Comparison of ENCODE assay signal across 8 mouse cellular contexts in the genomic region with DNA sequence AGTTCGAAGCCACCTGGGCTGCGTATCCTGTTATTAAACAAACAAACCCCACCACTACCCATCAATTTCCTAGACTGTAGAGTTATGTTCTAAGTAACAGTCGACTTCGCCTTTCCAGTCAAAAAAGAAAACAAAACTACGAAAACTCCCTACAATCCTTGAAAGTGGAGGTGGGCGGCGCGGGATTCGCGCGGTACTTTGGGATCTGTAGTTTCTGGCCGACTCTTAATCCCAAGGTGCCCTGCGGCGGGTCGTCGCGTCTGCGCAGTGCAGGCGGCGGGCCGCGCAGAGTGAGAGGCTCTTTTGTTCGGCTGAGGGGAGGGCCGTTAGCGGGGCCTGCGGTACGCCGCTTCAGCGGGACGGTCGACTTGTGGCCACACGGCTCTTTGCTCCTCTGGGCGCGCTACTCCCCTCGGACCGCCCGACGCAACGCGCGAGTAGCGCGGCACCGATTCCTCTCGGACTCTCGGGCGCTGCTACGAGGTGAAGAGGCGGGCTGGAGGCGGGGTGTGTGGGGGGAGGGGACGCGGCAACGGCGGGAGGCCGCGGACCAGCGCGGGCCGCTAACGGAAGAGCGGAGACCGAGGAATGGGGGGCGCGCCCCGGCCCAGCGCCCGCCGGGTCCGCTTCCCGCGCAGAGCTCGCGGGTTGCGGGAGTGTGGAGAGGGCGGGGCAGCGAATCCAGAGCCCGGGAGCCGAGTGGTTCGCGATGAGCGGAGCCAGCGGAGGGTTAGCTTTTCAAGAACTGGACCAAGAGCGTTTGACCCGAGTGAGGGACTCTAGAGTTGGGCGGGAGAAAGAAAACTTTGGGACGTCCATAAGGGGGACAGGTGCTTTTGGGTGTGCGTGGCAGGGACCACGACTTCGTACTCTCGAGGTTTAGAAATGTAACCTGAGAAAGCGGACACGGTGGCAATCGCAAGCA. TPM values are rescaled to one million over a fixed set of nuclear protein-coding genes. Genes with fewer than 3 reads are reported as not detected.
DNase-seq lines count a peak whose midpoint lies in the region; ATAC-seq and TF ChIP-seq lines count a peak whose summit lies in the region.

TSS of gene Cbx1 (plus strand) at position 257 of the 925 bp plus-strand sequence.

- TF ChIP-seq EP300 in CH12.LX (IDR thresholded peaks at IDR 0.05; ENCODE audit: low read length) = no peak
- no peak for TF ChIP-seq EP300 in heart, postnatal 0 days (IDR thresholded peaks at IDR 0.05; ENCODE audit: low read depth)

- no peaks in the 10 kb centered on the region for H3K9me3 ChIP-seq in CH12.LX (replicated peaks; ENCODE audit: low read length)
- no peaks in the 10 kb centered on the region for H3K9me3 ChIP-seq in forebrain, embryonic 12.5 days
- no peaks in the 10 kb centered on the region for H3K9me3 ChIP-seq in heart, postnatal 0 days (replicated peaks; ENCODE audit: control insufficient read depth, low read length)
- H3K9me3 ChIP-seq in liver, embryonic 16.5 days (replicated peaks; ENCODE audit: control insufficient read depth, low read length) = no peaks in the 10 kb centered on the region
- no peaks in the 10 kb centered on the region for H3K9me3 ChIP-seq in neural tube, embryonic 13.5 days

- in situ Hi-C loops in CH12.LX (cut with MboI; ENCODE audit: low pct_ligation_motif_present, low pct_unique_long_range_greater_than_20kb, low sequenced_read_pairs) = no loop called here

- no peak for TF ChIP-seq RAD21 in CH12.LX (IDR thresholded peaks at IDR 0.05; ENCODE audit: low read depth, low read length)

- peaks cover 0 to 44% of the 10 kb centered on the region in 2 experiments; a peak in 3 of 4 replicates for H3K4me1 ChIP-seq in CH12.LX (ENCODE audit: control insufficient read depth in 1 of 2, insufficient read depth in 2 of 2)
- H3K4me1 ChIP-seq in forebrain, embryonic 12.5 days = peaks cover 34% of the 10 kb centered on the region
- peaks cover 16% of the 10 kb centered on the region for H3K4me1 ChIP-seq in heart, postnatal 0 days (ENCODE audit: control insufficient read depth, insufficient read depth)
- H3K4me1 ChIP-seq in liver, embryonic 16.5 days (ENCODE audit: control insufficient read depth, low read depth, low read length) = peaks cover 9% of the 10 kb centered on the region
- H3K4me1 ChIP-seq in neural tube, embryonic 13.5 days (replicated peaks) = peaks cover 50% of the 10 kb centered on the region
- peaks cover 7% of the 10 kb centered on the region for H3K4me1 ChIP-seq in testis, adult 2 months (ENCODE audit: control insufficient read depth, insufficient read depth, low read length)

- peak within 1 kb of the TSS; percentile 88 for H3K9ac ChIP-seq in CH12.LX (ENCODE audit: insufficient read depth, low read depth)
- H3K9ac ChIP-seq in forebrain, embryonic 12.5 days = peak within 1 kb of the TSS; percentile 97
- peak within 1 kb of the TSS; percentile 83 for H3K9ac ChIP-seq in heart, postnatal 0 days (replicated peaks; ENCODE audit: low read depth, low read length)
- peak within 1 kb of the TSS; percentile 96 for H3K9ac ChIP-seq in liver, embryonic 16.5 days (ENCODE audit: low read depth, low read length)
- peak within 1 kb of the TSS; percentile 89 for H3K9ac ChIP-seq in neural tube, embryonic 13.5 days

- peaks cover 49% of the 10 kb centered on the region for H3K79me2 ChIP-seq in CH12.LX (replicated peaks; ENCODE audit: control insufficient read depth, extremely low read depth, insufficient read depth, poor library complexity, severe bottlenecking)

- dilution Hi-C loops in CH12.LX (cut with MboI; ENCODE audit: extremely low pct_ligation_motif_present, extremely low pct_unique_long_range_greater_than_20kb, low sequenced_read_pairs) = no loop called here

- peak within 1 kb of the TSS; percentile 91 for H3K27ac ChIP-seq in CH12.LX (ENCODE audit: insufficient read depth, low read depth)
- H3K27ac ChIP-seq in forebrain, embryonic 12.5 days = peak within 1 kb of the TSS; percentile 99
- peak within 1 kb of the TSS; percentile 90 for H3K27ac ChIP-seq in heart, postnatal 0 days (ENCODE audit: low read depth)
- H3K27ac ChIP-seq in liver, embryonic 16.5 days (ENCODE audit: low read length) = peak within 1 kb of the TSS; percentile 95
- H3K27ac ChIP-seq in neural tube, embryonic 13.5 days (replicated peaks) = peak within 1 kb of the TSS; percentile 94
- peak within 1 kb of the TSS; percentile 100 for H3K27ac ChIP-seq in testis, adult 2 months (ENCODE audit: control insufficient read depth, insufficient read depth, low read depth, low read length)

- DNase-seq in CH12.LX (ENCODE audit: extremely low read depth) = peak; percentile 93
- peak; percentile 80 for DNase-seq in c-Kit-positive CD71-positive TER-119-negative erythroid progenitor cells, embryonic 14.5 days (ENCODE audit: low read depth)
- peak; percentile 89 for DNase-seq in heart, postnatal 0 days (ENCODE audit: low spot score)
- DNase-seq in kidney, postnatal 4 days = peak; percentile 93 to 96

- peak within 1 kb of the TSS; percentile 98 for H3K4me2 ChIP-seq in CH12.LX (ENCODE audit: insufficient read depth, low read depth, poor library complexity, severe bottlenecking)
- H3K4me2 ChIP-seq in forebrain, embryonic 12.5 days = peak within 1 kb of the TSS; percentile 94
- H3K4me2 ChIP-seq in heart, postnatal 0 days (ENCODE audit: low read depth, low read length) = peak within 1 kb of the TSS; percentile 89
- peak within 1 kb of the TSS; percentile 72 for H3K4me2 ChIP-seq in liver, embryonic 16.5 days (ENCODE audit: low read depth, low read length)
- peak within 1 kb of the TSS; percentile 82 for H3K4me2 ChIP-seq in neural tube, embryonic 13.5 days

- TF ChIP-seq CTCF in CH12.LX (conservative IDR thresholded peaks at IDR 0.05 in 1 of 2, IDR thresholded peaks at IDR 0.05 in 1 of 2; ENCODE audit: low read depth in 2 of 2, low read length in 2 of 2) = no peak
- TF ChIP-seq CTCF in heart, postnatal 0 days (IDR thresholded peaks at IDR 0.05; ENCODE audit: low read depth) = no peak
- no peak for TF ChIP-seq CTCF in testis, adult 2 months (IDR thresholded peaks at IDR 0.05; ENCODE audit: control insufficient read depth, insufficient read depth, insufficient replicate concordance, low read depth, low read length)

- ATAC-seq in forebrain, embryonic 12.5 days (ENCODE audit: low FRiP score) = peak; percentile 99
- peak; percentile 99 for ATAC-seq in heart, postnatal 0 days (ENCODE audit: insufficient read depth, low read depth)
- peak; percentile 97 for ATAC-seq in liver, embryonic 16.5 days (ENCODE audit: low read depth)
- peak; percentile 97 for ATAC-seq in neural tube, embryonic 13.5 days (ENCODE audit: low read depth)

- H3K4me3 ChIP-seq in CH12.LX (replicated peaks in 1 of 3; ENCODE audit: low read depth in 2 of 3, low read length in 2 of 3, poor library complexity in 1 of 3) = peak within 1 kb of the TSS; percentile 83 to 95 (median 83)
- peak within 1 kb of the TSS; percentile 97 for H3K4me3 ChIP-seq in forebrain, embryonic 12.5 days (replicated peaks)
- H3K4me3 ChIP-seq in heart, postnatal 0 days (ENCODE audit: low read depth, low read length) = peak within 1 kb of the TSS; percentile 98
- peak within 1 kb of the TSS; percentile 94 for H3K4me3 ChIP-seq in liver, embryonic 16.5 days (ENCODE audit: low read depth, low read length)
- peak within 1 kb of the TSS; percentile 94 for H3K4me3 ChIP-seq in neural tube, embryonic 13.5 days
- H3K4me3 ChIP-seq in testis, adult 2 months (ENCODE audit: control insufficient read depth, low read depth, low read length) = peak within 1 kb of the TSS; percentile 100

- no peaks in the 10 kb centered on the region for H3K27me3 ChIP-seq in CH12.LX (replicated peaks)
- H3K27me3 ChIP-seq in forebrain, embryonic 12.5 days = no peaks in the 10 kb centered on the region
- H3K27me3 ChIP-seq in heart, postnatal 0 days (ENCODE audit: control insufficient read depth, insufficient read depth, low read length) = no peaks in the 10 kb centered on the region
- no peaks in the 10 kb centered on the region for H3K27me3 ChIP-seq in liver, embryonic 16.5 days (ENCODE audit: control insufficient read depth, insufficient read depth, low read depth, low read length)
- no peaks in the 10 kb centered on the region for H3K27me3 ChIP-seq in neural tube, embryonic 13.5 days
- H3K27me3 ChIP-seq in testis, adult 2 months (ENCODE audit: control insufficient read depth, insufficient read depth, low read length) = no peaks in the 10 kb centered on the region

- peaks cover 0 to 22% of the 10 kb centered on the region in 2 experiments for H3K36me3 ChIP-seq in CH12.LX (replicated peaks in 1 of 2; ENCODE audit: control insufficient read depth in 1 of 2, insufficient read depth in 1 of 2, low read length in 1 of 2)
- H3K36me3 ChIP-seq in forebrain, embryonic 12.5 days (replicated peaks) = peaks cover 7% of the 10 kb centered on the region; the same call in 1 of the 2 replicates
- H3K36me3 ChIP-seq in heart, postnatal 0 days (replicated peaks; ENCODE audit: control insufficient read depth, insufficient read depth, low read length) = no peaks in the 10 kb centered on the region
- H3K36me3 ChIP-seq in liver, embryonic 16.5 days (ENCODE audit: control insufficient read depth, insufficient read depth) = no peaks in the 10 kb centered on the region
- no peaks in the 10 kb centered on the region for H3K36me3 ChIP-seq in neural tube, embryonic 13.5 days
- H3K36me3 ChIP-seq in testis, adult 2 months (ENCODE audit: control insufficient read depth, insufficient read depth, low read length) = peaks cover 1% of the 10 kb centered on the region

- peak; percentile 93 for TF ChIP-seq POLR2A in CH12.LX (IDR thresholded peaks at IDR 0.05; ENCODE audit: low read depth, low read length)
- peak; percentile 93 for TF ChIP-seq POLR2A in testis, adult 2 months (IDR thresholded peaks at IDR 0.05; ENCODE audit: control insufficient read depth, low read depth, low read length)

- WGBS in forebrain, embryonic 12.5 days = 1% methylated on average over 93 of the region's 93 CpGs
- WGBS in heart, postnatal 0 days = under 1% methylated on average over 72 of the region's 93 CpGs
- 1% methylated on average over 92 of the region's 93 CpGs for WGBS in liver, embryonic 16.5 days (ENCODE audit: insufficient replicate concordance)
- 1% methylated on average over 88 of the region's 93 CpGs for WGBS in neural tube, embryonic 13.5 days

TF ChIP-seq in CH12.LX, 34 proteins besides CTCF, POLR2A, EP300 and RAD21 (continues in another document):
- TF ChIP-seq CHD1 (IDR thresholded peaks at IDR 0.05; ENCODE audit: low read depth, low read length) (no peak), BHLHE40 (IDR thresholded peaks at IDR 0.05; ENCODE audit: low read depth, low read length) (peak; percentile 9; the same call in 1 of the 2 replicates)

RNA-seq across cellular contexts. Expression of gene Cbx1, which starts in this region (rescaled TPM):
- total RNA-seq in CH12.LX (2012; rRNA removed) (144 and 163 TPM in 2 replicates), CH12.LX (2014; rRNA removed) (115 and 138 TPM in 2 replicates)
- 223 and 251 TPM in 2 replicates for polyA plus RNA-seq in CH12.LX (2012; ENCODE audit: insufficient read length, low read depth)
- polyA plus RNA-seq in forebrain, embryonic 12.5 days (2016; fragmentation: Nextera tagmentation; extraction: Ambion mirVana) = 168 and 172 TPM in 2 replicates
- total RNA-seq in heart, postnatal 0 days (2014; rRNA removed; ENCODE audit: low replicate concordance) = 9.9 and 24.9 TPM in 2 replicates
- 35.6 and 42.0 TPM in 2 replicates for polyA plus RNA-seq in heart, postnatal 0 days (2015; fragmentation: Nextera tagmentation; extraction: Ambion mirVana)
- 24.7 and 26.2 TPM in 2 replicates for polyA plus RNA-seq in liver, embryonic 16.5 days (2015; fragmentation: Nextera tagmentation; extraction: Ambion mirVana)
- 91.6 and 95.1 TPM in 2 replicates for polyA plus RNA-seq in neural tube, embryonic 13.5 days (2015; fragmentation: Nextera tagmentation; extraction: Ambion mirVana)
- 15.4 and 16.6 TPM in 2 replicates for polyA plus RNA-seq in testis, adult 2 months (2012; rRNA removed)

Comparison
In these comparisons a context has a peak if more than half of its experiments do, and no peak if none do; other contexts are left out.
1. Peak in every context shown above with its lines: DNase-seq, ATAC-seq, H3K4me3 ChIP-seq and H3K27ac ChIP-seq.